Comparison of ENCODE assay signal across 26 mouse cellular contexts in the genomic region with DNA sequence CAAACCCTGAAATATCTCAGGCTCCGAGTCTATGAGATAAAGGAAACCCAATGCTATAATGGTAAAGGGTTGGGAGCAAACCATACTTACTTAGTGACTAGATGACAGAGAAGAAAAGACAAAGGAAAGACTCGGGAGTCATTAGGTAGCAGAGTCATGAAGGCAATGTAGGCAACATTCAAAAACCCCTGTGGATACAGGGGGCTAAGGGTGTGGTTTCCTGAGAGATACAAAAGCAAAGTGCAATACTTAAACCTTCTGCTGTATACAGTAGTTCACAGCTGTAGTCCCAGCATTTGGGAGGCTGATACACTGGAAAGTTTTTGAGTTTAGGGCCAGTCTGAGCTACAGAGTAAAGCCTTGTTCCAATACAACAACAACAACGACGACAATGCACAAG.
"Had no signal": no experiment of that assay in that cellular context is flagged by ENCODE, and none has a peak within 500 bp of the region (broad histone marks: within the 10 kb centered on the region; RNA-seq: fewer than 3 reads in every experiment).

No protein-coding gene starts in this region.

- H3K27me3 ChIP-seq: hindbrain, embryonic 12.5 days; intestine, embryonic 15.5 days; limb, embryonic 12.5 days; liver, embryonic 13.5 days; liver, embryonic 15.5 days had no signal

- H3K4me1 ChIP-seq: hindbrain, embryonic 10.5 days; hindbrain, embryonic 12.5 days; intestine, embryonic 15.5 days; limb, embryonic 10.5 days; limb, embryonic 12.5 days; liver, embryonic 13.5 days; liver, embryonic 15.5 days had no signal

- ATAC-seq: hindbrain, embryonic 16.5 days; inflammation-experienced regulatory T-cells, adult 6 months; intestine, embryonic 15.5 days; intestine, postnatal 0 days had no signal

- H3K27ac ChIP-seq: gastrocnemius, adult 2 months; heart, adult 2 months; hindbrain, embryonic 10.5 days; hindbrain, embryonic 12.5 days; hindbrain, embryonic 14.5 days; intestine, embryonic 15.5 days; layer of hippocampus, adult 2 months; left cerebral cortex, adult 2 months; limb, embryonic 10.5 days; limb, embryonic 12.5 days; liver, embryonic 13.5 days; liver, embryonic 15.5 days had no signal

- H3K4me2 ChIP-seq: hindbrain, embryonic 12.5 days; hindbrain, embryonic 14.5 days; intestine, embryonic 15.5 days; limb, embryonic 12.5 days; liver, embryonic 11.5 days; liver, embryonic 13.5 days; liver, embryonic 15.5 days had no signal

- H3K4me3 ChIP-seq: gastrocnemius, adult 2 months; heart, adult 2 months; hindbrain, embryonic 10.5 days; hindbrain, embryonic 12.5 days; intestine, embryonic 15.5 days; layer of hippocampus, adult 2 months; left cerebral cortex, adult 2 months; limb, embryonic 10.5 days; limb, embryonic 12.5 days; liver, embryonic 13.5 days; liver, embryonic 15.5 days had no signal

- H3K9me3 ChIP-seq: intestine, embryonic 15.5 days; liver, embryonic 15.5 days had no signal

- H3K9ac ChIP-seq: hindbrain, embryonic 12.5 days; hindbrain, embryonic 14.5 days; intestine, embryonic 15.5 days; limb, embryonic 12.5 days; liver, embryonic 13.5 days; liver, embryonic 15.5 days had no signal

- H3K36me3 ChIP-seq: hindbrain, embryonic 12.5 days; intestine, embryonic 15.5 days; limb, embryonic 10.5 days; limb, embryonic 12.5 days; liver, embryonic 13.5 days; liver, embryonic 15.5 days had no signal

- DNase-seq: gastrocnemius, adult 2 months; gastrocnemius, postnatal 10 days; gastrocnemius, postnatal 25 days; heart, adult 2 months; heart, postnatal 10 days; heart, postnatal 4 days; kidney, adult 18-20 months; kidney, adult 8-10 months; kidney, postnatal 10 days; kidney, postnatal 25 days; kidney, postnatal 4 days; liver; liver, embryonic 13.5 days had no signal
